Mouse (Mus musculus): ENCODE measurements around the gene Dars2. TPM values are rescaled to one million over a fixed set of nuclear protein-coding genes. Genes with fewer than 3 reads are reported as not detected.

Gene Dars2
- polyA plus RNA-seq, 1 experiment from 2014 or later = 34.0 TPM

DNA sequence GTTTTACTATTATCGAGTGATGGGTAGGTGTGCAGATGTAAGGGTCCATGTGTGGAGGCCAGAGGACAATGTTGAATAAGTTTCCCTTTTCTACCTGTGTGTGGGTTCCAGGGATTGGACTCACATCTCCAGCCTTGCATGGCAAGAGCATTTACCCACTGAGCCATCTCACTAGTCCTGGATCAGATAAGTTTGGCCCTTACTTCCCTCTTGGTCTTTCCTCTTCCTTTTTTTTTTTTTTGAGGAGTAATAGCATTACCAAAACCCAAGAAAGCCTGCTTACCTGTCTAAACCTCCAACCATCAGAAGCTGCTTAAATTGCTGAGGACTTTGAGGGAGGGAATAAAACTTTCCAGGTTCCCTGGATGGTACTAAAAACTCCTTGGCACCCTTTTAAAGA is 13.3 kb downstream of the Dars2 start:
- Histone ChIP-seq H3K4me1 (ENCODE audit: control insufficient read depth, insufficient read depth, low read length) (no peaks in the 10 kb centered on the region), H3K9ac (ENCODE audit: low read length) (no peak overlapping the region), H3K4me3 (replicated peaks; ENCODE audit: low read length) (no peak overlapping the region), H3K36me3 (ENCODE audit: control insufficient read depth, insufficient read depth, low read length) (peaks cover 3% of the 10 kb centered on the region), H3K27me3 (ENCODE audit: control insufficient read depth, insufficient read depth, low read length) (no peaks in the 10 kb centered on the region), H3K4me2 (ENCODE audit: low read depth, low read length) (no peak overlapping the region), H3K27ac (ENCODE audit: low read length) (no peak overlapping the region), H3K9me3 (replicated peaks; ENCODE audit: control insufficient read depth, low read length) (no peaks in the 10 kb centered on the region)
- WGBS = 90% methylated on average over 1 of the region's 1 CpGs
- no peak for ATAC-seq (ENCODE audit: insufficient read depth, low FRiP score)

DNA sequence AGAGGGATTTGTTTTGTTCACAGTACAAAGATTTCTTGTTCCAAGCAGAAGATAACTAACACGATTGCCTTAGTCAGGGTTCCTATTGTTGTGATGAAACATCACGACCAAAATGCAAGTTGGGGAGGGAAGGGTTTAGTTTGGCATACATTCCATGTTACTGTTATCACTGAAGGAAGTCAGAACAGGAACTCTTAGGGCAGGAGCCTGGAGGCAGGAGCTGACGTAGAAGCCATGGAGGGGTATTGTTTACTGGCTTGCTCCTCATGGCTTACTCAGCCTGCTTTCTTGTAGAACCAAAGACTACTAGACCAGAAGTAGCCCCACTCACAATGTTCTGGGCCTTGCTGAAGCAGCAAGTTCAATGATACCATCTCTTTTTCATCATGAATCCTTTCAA is 23.5 kb downstream of the Dars2 start:
- H3K27me3 ChIP-seq (ENCODE audit: control insufficient read depth, insufficient read depth, low read length) = no peaks in the 10 kb centered on the region
- H3K9me3 ChIP-seq (replicated peaks; ENCODE audit: control insufficient read depth, low read length) = no peaks in the 10 kb centered on the region
- no peak overlapping the region for H3K4me2 ChIP-seq (ENCODE audit: low read depth, low read length)
- H3K9ac ChIP-seq (ENCODE audit: low read length) = no peak overlapping the region
- H3K36me3 ChIP-seq (ENCODE audit: control insufficient read depth, insufficient read depth, low read length) = peaks cover 13% of the 10 kb centered on the region; the same call in 1 of the 2 replicates
- 83% methylated on average over 3 of the region's 3 CpGs for WGBS
- H3K4me1 ChIP-seq (ENCODE audit: control insufficient read depth, insufficient read depth, low read length) = no peaks in the 10 kb centered on the region
- no peak overlapping the region for H3K4me3 ChIP-seq (replicated peaks; ENCODE audit: low read length)
- H3K27ac ChIP-seq (ENCODE audit: low read length) = no peak overlapping the region
- ATAC-seq (ENCODE audit: insufficient read depth, low FRiP score) = no peak

DNA sequence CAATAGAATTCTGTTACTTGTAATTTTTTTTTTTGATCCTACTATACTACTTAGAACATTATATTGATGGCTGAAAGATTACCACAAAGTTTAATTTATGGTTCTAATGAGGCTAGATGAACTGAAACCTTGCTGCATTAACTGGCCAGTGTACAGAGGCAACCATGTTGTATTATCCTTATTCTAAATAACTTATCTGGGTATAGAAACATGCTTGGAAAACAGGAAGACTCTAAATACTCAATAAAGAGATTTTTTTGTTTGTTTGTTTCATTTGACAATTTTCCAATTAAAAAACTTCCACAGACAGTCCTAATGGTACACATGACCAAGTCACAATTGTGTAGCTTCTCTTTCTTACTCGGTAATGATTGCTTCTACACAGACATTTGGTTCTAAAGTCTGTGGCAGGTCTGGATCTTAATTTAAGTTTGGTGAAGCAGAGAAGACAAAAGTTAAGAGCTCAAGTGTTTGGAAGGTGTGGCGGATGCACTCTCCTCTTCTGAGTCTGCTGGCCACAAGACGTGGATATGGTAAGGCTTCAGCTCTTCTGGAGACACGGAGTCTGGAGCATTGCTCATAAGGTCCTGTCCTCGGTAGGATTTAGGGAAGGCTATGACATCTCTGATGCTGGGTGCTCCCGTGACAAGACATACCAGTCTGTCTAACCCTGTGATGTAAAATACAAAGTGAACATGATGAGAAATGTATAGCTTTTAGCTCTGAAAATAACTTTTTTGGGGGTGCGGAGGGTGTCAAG is 29.0 kb downstream of the Dars2 start:
- no peak for ATAC-seq (ENCODE audit: insufficient read depth, low FRiP score)
- WGBS = 89% methylated on average over 7 of the region's 7 CpGs
- no peak overlapping the region for H3K27ac ChIP-seq (ENCODE audit: low read length)

DNA sequence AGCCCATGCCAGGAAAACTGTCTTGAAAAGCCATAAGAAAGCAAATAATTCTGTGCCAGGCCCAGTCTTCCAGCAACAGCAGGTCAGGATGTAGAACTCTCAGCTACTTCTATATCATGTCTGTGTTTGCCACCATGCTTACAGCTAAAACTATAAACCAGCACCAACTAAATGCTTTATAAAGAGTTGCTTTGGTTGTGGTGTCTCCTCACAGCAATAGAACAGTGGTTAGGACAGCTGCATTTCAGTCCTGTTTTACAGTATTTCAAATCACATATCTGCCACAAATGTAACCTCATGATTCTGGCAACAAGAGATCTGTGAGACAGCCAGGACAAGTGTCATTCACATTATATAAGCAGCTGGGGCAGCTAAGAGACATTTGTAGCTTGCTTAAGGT is 29.6 kb downstream of the Dars2 start:
- Histone ChIP-seq H3K4me3 (replicated peaks; ENCODE audit: low read length) (no peak overlapping the region), H3K9ac (ENCODE audit: low read length) (no peak overlapping the region), H3K27ac (ENCODE audit: low read length) (no peak overlapping the region), H3K9me3 (replicated peaks; ENCODE audit: control insufficient read depth, low read length) (no peaks in the 10 kb centered on the region), H3K27me3 (ENCODE audit: control insufficient read depth, insufficient read depth, low read length) (no peaks in the 10 kb centered on the region), H3K4me1 (ENCODE audit: control insufficient read depth, insufficient read depth, low read length) (no peaks in the 10 kb centered on the region; the same call in none of the 2 replicates), H3K4me2 (ENCODE audit: low read depth, low read length) (no peak overlapping the region), H3K36me3 (ENCODE audit: control insufficient read depth, insufficient read depth, low read length) (peaks cover 37% of the 10 kb centered on the region)
- no peak for ATAC-seq (ENCODE audit: insufficient read depth, low FRiP score)

More for the DNA sequence above, 29.0 kb downstream of the Dars2 start:
- H3K9ac ChIP-seq (ENCODE audit: low read length) = no peak overlapping the region
- H3K4me3 ChIP-seq (replicated peaks; ENCODE audit: low read length) = no peak overlapping the region
- no peak overlapping the region for H3K4me2 ChIP-seq (ENCODE audit: low read depth, low read length)
- H3K9me3 ChIP-seq (replicated peaks; ENCODE audit: control insufficient read depth, low read length) = no peaks in the 10 kb centered on the region
- H3K4me1 ChIP-seq (ENCODE audit: control insufficient read depth, insufficient read depth, low read length) = no peaks in the 10 kb centered on the region; the same call in none of the 2 replicates
- H3K27me3 ChIP-seq (ENCODE audit: control insufficient read depth, insufficient read depth, low read length) = no peaks in the 10 kb centered on the region
- H3K36me3 ChIP-seq (ENCODE audit: control insufficient read depth, insufficient read depth, low read length) = peaks cover 35% of the 10 kb centered on the region

DNA sequence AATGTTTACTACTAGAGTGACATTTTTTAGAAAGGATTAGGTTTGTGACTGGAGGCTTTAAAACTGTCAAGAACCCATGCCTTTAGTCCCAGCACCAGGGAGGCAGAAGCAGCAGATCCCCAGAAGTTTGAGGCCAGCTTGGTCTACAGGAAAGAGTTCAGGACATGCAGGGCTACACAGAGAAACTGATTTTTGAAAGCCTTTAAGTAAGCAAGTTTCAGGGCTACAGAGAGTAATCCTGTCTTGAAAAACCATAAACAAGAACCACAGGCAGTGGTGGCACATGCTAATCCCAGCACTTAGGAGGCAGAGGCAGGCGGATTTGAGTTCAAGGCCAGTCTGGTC is 30.1 kb downstream of the Dars2 start:
- no peaks in the 10 kb centered on the region for H3K9me3 ChIP-seq (replicated peaks; ENCODE audit: control insufficient read depth, low read length)
- H3K4me1 ChIP-seq (ENCODE audit: control insufficient read depth, insufficient read depth, low read length) = no peaks in the 10 kb centered on the region; the same call in none of the 2 replicates
- ATAC-seq (ENCODE audit: insufficient read depth, low FRiP score) = no peak
- no peak overlapping the region for H3K4me3 ChIP-seq (replicated peaks; ENCODE audit: low read length)
- 40% methylated on average over 1 of the region's 1 CpGs for WGBS
- H3K27me3 ChIP-seq (ENCODE audit: control insufficient read depth, insufficient read depth, low read length) = no peaks in the 10 kb centered on the region
- peaks cover 34% of the 10 kb centered on the region for H3K36me3 ChIP-seq (ENCODE audit: control insufficient read depth, insufficient read depth, low read length)
- H3K27ac ChIP-seq (ENCODE audit: low read length) = peak overlapping the region; percentile 47
- H3K4me2 ChIP-seq (ENCODE audit: low read depth, low read length) = no peak overlapping the region
- no peak overlapping the region for H3K9ac ChIP-seq (ENCODE audit: low read length)

DNA sequence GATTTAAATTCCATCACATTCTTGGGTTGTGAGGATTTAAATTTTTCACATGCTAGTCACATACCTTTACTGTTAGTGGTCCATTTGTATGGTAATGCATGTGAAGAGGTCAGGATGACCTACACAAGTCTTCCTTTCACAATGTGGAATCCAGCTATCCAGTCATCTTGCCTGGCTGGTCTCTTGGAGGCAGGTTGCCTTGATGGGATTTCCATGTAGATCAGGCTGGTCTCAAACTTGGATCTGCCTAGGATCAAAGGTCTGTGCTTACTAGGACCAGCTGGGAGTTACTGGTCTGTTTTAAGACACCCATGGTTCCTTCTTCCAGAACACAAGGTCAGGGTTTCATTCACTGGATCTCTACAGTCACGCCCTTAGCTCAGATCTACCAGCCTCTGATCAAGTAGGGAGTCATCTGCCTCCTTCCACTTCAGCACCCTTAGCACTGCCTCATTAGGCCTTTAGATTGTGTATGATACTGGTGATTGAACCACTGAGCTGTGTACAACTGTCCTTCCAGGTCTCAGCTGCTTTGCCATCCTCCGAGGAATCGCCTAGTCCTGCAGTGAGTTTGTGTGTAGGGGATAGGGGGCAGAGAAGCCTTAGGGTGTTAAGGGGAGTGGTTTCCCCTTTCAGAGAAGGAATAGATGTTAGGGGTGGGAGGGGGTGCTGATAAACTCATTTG is 30.6 kb downstream of the Dars2 start:
- Histone ChIP-seq H3K4me3 (replicated peaks; ENCODE audit: low read length) (no peak overlapping the region), H3K4me1 (ENCODE audit: control insufficient read depth, insufficient read depth, low read length) (no peaks in the 10 kb centered on the region; the same call in none of the 2 replicates), H3K36me3 (ENCODE audit: control insufficient read depth, insufficient read depth, low read length) (peaks cover 29% of the 10 kb centered on the region), H3K27ac (ENCODE audit: low read length) (peak overlapping the region; percentile 47), H3K27me3 (ENCODE audit: control insufficient read depth, insufficient read depth, low read length) (no peaks in the 10 kb centered on the region), H3K4me2 (ENCODE audit: low read depth, low read length) (no peak overlapping the region), H3K9me3 (replicated peaks; ENCODE audit: control insufficient read depth, low read length) (no peaks in the 10 kb centered on the region), H3K9ac (ENCODE audit: low read length) (no peak overlapping the region)
- WGBS = 16% methylated on average over 3 of the region's 3 CpGs
- peak; percentile 12; the same call in 1 of the 2 replicates for ATAC-seq (ENCODE audit: insufficient read depth, low FRiP score)

DNA sequence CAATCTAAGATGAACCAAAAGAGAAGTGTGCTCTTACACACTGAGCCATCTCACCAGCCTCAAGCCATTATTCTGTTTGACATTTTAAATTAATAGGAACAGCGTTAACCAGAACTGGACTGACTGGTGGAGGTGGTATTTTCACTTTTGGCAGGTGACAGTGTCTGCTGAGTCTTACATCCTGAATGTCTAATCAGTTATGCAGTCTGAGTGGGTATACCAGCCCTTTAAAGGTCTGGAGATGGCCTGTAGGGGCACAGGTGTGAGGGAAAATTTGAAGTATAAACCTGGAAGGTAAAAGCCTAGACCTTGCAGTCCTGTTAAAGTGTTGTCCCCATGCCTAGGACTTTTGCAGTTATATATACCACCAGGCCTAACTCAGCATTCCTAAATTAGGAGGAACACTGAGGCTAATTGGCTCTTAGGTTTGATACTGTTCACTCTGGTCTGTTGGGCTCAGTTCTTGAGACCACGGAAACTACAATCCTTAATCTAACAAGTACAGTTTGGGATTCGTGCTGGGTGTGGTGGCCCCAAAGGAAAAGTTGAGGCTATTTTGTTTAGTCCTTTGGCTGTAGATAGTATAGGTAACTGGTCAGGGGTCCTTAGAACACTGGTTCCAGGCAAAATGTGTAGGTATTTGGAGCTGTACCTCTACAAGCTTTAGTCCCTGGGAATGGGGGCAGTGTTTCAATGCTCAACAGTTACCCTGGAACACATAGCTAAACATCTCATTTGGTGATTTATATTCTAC is 31.3 kb downstream of the Dars2 start:
- no peaks in the 10 kb centered on the region for H3K27me3 ChIP-seq (ENCODE audit: control insufficient read depth, insufficient read depth, low read length)
- no peaks in the 10 kb centered on the region for H3K9me3 ChIP-seq (replicated peaks; ENCODE audit: control insufficient read depth, low read length)
- no peak overlapping the region for H3K9ac ChIP-seq (ENCODE audit: low read length)
- no peak overlapping the region for H3K4me2 ChIP-seq (ENCODE audit: low read depth, low read length)
- H3K4me3 ChIP-seq (replicated peaks; ENCODE audit: low read length) = no peak overlapping the region
- H3K27ac ChIP-seq (ENCODE audit: low read length) = no peak overlapping the region
- 13% methylated on average over 3 of the region's 3 CpGs for WGBS
- no peaks in the 10 kb centered on the region; the same call in none of the 2 replicates for H3K4me1 ChIP-seq (ENCODE audit: control insufficient read depth, insufficient read depth, low read length)
- no peak for ATAC-seq (ENCODE audit: insufficient read depth, low FRiP score)
- peaks cover 25% of the 10 kb centered on the region for H3K36me3 ChIP-seq (ENCODE audit: control insufficient read depth, insufficient read depth, low read length)

DNA sequence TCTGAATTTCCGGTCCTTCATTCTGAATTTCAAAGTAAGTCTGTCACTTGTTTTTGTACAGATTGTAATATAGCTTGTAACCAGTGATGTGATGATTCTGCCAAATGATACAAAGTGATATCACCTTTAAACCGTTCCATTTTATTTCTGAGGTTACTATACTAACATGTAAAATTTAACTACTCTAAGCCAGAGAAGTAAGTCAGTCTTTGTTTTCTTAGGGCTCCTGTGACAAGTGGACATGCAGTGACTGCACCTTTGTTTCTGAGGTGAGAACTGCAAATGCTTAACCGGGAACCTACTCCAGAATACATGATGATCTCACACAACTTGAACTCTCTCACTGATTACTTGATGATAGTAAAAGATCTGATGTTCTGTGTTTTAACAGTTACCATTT is 32.5 kb downstream of the Dars2 start:
- H3K36me3 ChIP-seq (ENCODE audit: control insufficient read depth, insufficient read depth, low read length) = peaks cover 25% of the 10 kb centered on the region
- H3K4me2 ChIP-seq (ENCODE audit: low read depth, low read length) = peak overlapping the region; percentile 72
- WGBS = 39% methylated on average over 3 of the region's 3 CpGs
- no peak overlapping the region for H3K9ac ChIP-seq (ENCODE audit: low read length)
- ATAC-seq (ENCODE audit: insufficient read depth, low FRiP score) = no peak
- no peaks in the 10 kb centered on the region for H3K9me3 ChIP-seq (replicated peaks; ENCODE audit: control insufficient read depth, low read length)
- H3K4me3 ChIP-seq (replicated peaks; ENCODE audit: low read length) = peak overlapping the region; percentile 41
- peaks cover 9% of the 10 kb centered on the region for H3K4me1 ChIP-seq (ENCODE audit: control insufficient read depth, insufficient read depth, low read length)
- no peaks in the 10 kb centered on the region for H3K27me3 ChIP-seq (ENCODE audit: control insufficient read depth, insufficient read depth, low read length)
- no peak overlapping the region for H3K27ac ChIP-seq (ENCODE audit: low read length)

DNA sequence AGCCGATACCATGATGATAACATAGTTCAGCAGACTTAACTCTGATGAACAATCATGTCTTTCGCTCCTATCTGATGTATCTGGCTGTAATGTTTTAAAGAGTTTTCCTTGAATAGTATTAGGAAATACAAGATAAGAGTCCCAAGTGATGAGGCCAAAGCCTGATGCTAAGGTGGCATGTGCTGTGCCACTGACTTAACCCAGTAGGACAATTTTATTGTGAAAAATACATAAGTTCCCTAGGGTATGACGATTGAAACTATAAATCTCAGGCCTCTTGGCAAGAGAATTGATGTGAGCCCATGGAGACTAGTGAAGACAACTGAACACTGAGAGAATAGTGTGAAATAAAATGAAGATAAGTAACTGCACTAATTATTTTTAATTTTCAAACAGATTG is 32.9 kb downstream of the Dars2 start:
- Histone ChIP-seq H3K4me1 (ENCODE audit: control insufficient read depth, insufficient read depth, low read length) (peaks cover 9% of the 10 kb centered on the region), H3K9ac (ENCODE audit: low read length) (peak overlapping the region; percentile 69), H3K4me2 (ENCODE audit: low read depth, low read length) (peak overlapping the region; percentile 72), H3K27ac (ENCODE audit: low read length) (peak overlapping the region; percentile 52), H3K4me3 (replicated peaks; ENCODE audit: low read length) (peak overlapping the region; percentile 41), H3K27me3 (ENCODE audit: control insufficient read depth, insufficient read depth, low read length) (no peaks in the 10 kb centered on the region), H3K36me3 (ENCODE audit: control insufficient read depth, insufficient read depth, low read length) (peaks cover 25% of the 10 kb centered on the region), H3K9me3 (replicated peaks; ENCODE audit: control insufficient read depth, low read length) (no peaks in the 10 kb centered on the region)
- 25% methylated on average over 3 of the region's 3 CpGs for WGBS
- ATAC-seq (ENCODE audit: insufficient read depth, low FRiP score) = no peak
